Mouse (Mus musculus) CD4-positive, CD25-positive, alpha-beta regulatory T cell, adult 9 weeks (primary cell): ENCODE results near the gene Lrrk1. TPM values are rescaled to one million over a fixed set of nuclear protein-coding genes. Genes with fewer than 3 reads are reported as not detected.

Experiments
- polyA plus RNA-seq: library from polyadenylated mRNA; unstranded; fragments of 100-300 nt; shearing (Covaris generic); gene quantifications from one replicate; pipeline ENCODE4 v1.2.1, GENCODE M21; 2017

Gene Lrrk1
- 3.0 TPM for polyA plus RNA-seq

DNA sequence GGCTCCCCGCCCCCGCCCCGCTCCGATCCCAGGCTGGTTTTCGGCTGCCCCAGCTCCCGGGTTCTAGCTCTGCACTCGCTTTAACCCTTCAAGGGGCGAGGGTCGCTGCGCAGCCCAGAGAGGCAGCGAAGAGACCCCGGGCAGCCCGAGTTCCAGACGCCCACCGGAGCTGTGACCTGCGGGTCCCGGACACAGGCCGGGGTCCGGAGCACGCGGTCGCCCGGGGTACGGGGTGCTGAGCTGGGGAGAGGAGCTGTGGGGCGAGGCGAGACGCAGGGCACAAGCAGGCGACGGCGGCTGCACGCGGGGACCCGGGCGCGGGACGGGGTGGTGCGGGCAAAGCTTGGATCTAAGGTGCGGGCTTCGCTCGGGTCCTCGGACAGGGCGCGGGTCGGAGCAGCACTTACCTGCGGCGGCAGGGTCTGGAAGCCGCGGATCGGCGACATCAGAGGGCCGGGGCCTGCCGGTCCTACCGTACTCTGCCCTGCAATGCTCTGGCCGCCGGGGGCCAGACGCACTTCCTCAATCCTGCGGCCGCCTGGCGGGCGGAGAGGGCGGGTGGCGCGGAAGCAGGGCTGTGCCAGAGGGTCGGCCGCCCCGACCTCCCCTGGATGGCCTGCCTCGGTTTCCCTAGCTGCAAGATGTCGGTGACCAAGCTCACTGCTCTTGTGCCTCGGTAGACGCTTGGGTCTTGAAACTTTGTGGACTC lies at the start of gene Lrrk1:
Lrrk1 (minus strand) TSS at position 538 of the 709 bp plus-strand sequence.

DNA sequence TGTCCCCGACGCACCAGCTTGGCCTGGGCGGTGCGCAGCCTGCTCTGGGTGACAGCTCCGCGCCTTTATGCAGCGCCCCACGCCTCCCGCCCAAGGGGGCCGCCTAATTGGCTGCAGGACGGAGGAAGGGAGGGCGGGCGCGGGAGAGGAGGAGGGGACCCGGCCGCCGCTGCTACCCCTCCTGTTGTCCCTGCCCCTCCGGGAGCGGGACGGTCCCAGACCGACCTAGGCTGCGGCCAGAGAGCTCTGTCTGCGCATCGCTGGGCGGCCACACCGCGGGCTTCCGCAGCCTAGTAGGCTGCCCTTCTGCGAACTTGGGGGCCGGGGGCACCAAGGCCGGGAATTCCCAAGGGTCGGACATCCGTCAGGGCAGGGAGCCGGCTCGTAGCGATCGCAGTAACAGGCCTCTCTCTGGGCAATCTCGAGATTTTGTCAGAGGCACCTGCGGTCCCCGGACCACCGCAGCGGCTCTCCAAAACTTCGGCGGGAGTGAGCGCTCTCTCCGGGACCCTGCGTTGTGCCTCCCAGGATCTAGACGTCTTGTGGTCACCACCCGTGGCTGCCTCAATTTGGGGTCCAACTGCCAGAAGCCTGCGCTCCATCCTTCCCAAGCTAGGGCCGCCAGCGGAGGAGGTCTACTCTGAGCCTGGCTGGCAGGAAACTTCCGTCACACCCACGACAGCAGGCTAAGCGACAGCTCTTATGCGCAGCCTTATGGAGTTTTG lies 39.4 kb upstream of the Lrrk1 start, which contains the start of gene Aldh1a3:
Aldh1a3 (minus strand) TSS at position 81 of the 725 bp plus-strand sequence.

DNA sequence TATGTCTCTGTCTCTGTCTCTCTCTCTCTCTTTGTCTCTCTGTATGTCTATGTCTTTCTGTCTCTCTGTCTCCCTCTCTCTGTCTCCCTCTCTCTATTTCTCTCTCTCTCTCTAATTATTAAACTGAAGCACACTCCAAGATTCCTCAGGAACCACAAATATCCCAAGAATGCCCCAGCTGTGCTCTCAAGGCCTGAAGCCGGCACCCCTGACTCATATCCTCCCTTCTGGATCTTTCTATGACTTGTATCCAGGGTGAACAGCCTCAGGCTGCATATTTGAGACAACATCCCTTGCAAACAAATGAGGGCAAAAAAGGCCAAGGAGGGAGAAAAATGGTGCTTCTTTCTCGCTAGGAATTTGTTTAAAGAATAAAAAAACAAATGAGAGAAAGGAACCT lies 22.2 kb downstream of the Lrrk1 start, which contains the start of gene Gm10974:
Gm10974 (plus strand) TSS at position 2 of the 400 bp plus-strand sequence.

Other genes with a start within 250 kb of the Lrrk1 start
- not detected for gene Gm10974, start 22.4 kb downstream of the Lrrk1 start, polyA plus RNA-seq
- gene Aldh1a3, start 39.2 kb upstream of the Lrrk1 start, polyA plus RNA-seq = 0.19 TPM